23 mouse cellular contexts compared by ENCODE assay signal in the genomic region with DNA sequence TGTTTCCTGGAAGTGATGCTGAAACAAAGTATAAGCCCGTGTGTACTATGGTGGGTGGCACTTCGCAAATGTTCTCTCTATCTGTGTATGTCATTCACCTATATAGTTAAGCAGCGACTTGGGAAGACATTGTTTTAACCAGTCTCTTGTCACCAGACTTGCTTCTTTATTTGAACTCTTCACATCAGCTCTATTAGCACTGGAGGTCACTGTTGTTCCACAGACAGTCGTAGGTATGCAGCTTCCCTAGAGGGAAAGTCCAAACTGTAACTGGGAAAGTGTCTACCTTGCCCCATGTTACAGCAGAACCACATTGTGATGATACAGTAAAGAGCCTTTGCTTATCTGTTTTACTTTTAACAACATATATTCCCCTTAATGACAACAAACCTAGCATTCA.
DNase-seq lines count a peak whose midpoint lies in the region; ATAC-seq and TF ChIP-seq lines count a peak whose summit lies in the region.
"Had no signal": no experiment of that assay in that cellular context is flagged by ENCODE, and none has a peak within 500 bp of the region (broad histone marks: within the 10 kb centered on the region; RNA-seq: fewer than 3 reads in every experiment).

No protein-coding gene starts in this region.

- in situ Hi-C loops in Patski (cut with MboI; ENCODE audit: low pct_unique_long_range_greater_than_20kb), result no loop called here

- H3K9ac ChIP-seq in intestine, postnatal 0 days (ENCODE audit: low read depth, low read length), result no peak overlapping the region
- no peak overlapping the region for H3K9ac ChIP-seq in intestine, embryonic 16.5 days (ENCODE audit: low read depth, low read length)
- H3K9ac ChIP-seq in midbrain, embryonic 14.5 days (replicated peaks; ENCODE audit: low read length), result no peak overlapping the region
- H3K9ac ChIP-seq in midbrain, embryonic 13.5 days (replicated peaks), result no peak overlapping the region
- H3K9ac ChIP-seq: embryonic facial prominence, embryonic 15.5 days; forebrain, embryonic 15.5 days; heart, embryonic 12.5 days; hindbrain, embryonic 12.5 days; limb, embryonic 15.5 days; liver, embryonic 15.5 days had no signal

- H3K36me3 ChIP-seq in intestine, postnatal 0 days (ENCODE audit: control insufficient read depth, insufficient read depth), result no peaks in the 10 kb centered on the region
- no peaks in the 10 kb centered on the region for H3K36me3 ChIP-seq in intestine, embryonic 16.5 days (ENCODE audit: control insufficient read depth, insufficient read depth, low read length)
- H3K36me3 ChIP-seq in midbrain, embryonic 14.5 days (ENCODE audit: control insufficient read depth, insufficient read depth, low read length), result no peaks in the 10 kb centered on the region
- H3K36me3 ChIP-seq in midbrain, embryonic 13.5 days, result no peaks in the 10 kb centered on the region
- H3K36me3 ChIP-seq: embryonic facial prominence, embryonic 15.5 days; forebrain, embryonic 15.5 days; heart, embryonic 12.5 days; hindbrain, embryonic 12.5 days; limb, embryonic 15.5 days; liver, embryonic 15.5 days had no signal

- CTCF ChIA-PET in Patski (lab: Charles Lee), result interaction anchor here (1.1 to 1.3 kb wide), 2 partner anchors 251 to 253 kb away, joined by 3 to 4 read pairs; no protein-coding TSS in a partner anchor

- H3K9me3 ChIP-seq in intestine, postnatal 0 days (ENCODE audit: control insufficient read depth), result no peaks in the 10 kb centered on the region
- no peaks in the 10 kb centered on the region for H3K9me3 ChIP-seq in intestine, embryonic 16.5 days (ENCODE audit: control insufficient read depth, low read length)
- H3K9me3 ChIP-seq in midbrain, embryonic 14.5 days (ENCODE audit: control insufficient read depth, low read length), result no peaks in the 10 kb centered on the region
- no peaks in the 10 kb centered on the region for H3K9me3 ChIP-seq in midbrain, embryonic 13.5 days
- H3K9me3 ChIP-seq: embryonic facial prominence, embryonic 15.5 days; forebrain, embryonic 15.5 days; heart, embryonic 12.5 days; hindbrain, embryonic 12.5 days; limb, embryonic 15.5 days; liver, embryonic 15.5 days had no signal

- WGBS in intestine, postnatal 0 days, result 73% methylated on average over 4 of the region's 4 CpGs
- WGBS in intestine, embryonic 16.5 days, result 76% methylated on average over 4 of the region's 4 CpGs
- WGBS in midbrain, embryonic 14.5 days, result 78% methylated on average over 4 of the region's 4 CpGs
- 86% methylated on average over 4 of the region's 4 CpGs for WGBS in midbrain, embryonic 13.5 days

- no peaks in the 10 kb centered on the region for H3K4me1 ChIP-seq in intestine, postnatal 0 days (replicated peaks; ENCODE audit: control insufficient read depth, insufficient read depth, low read length)
- H3K4me1 ChIP-seq in intestine, embryonic 16.5 days (ENCODE audit: control insufficient read depth, insufficient read depth, low read length), result no peaks in the 10 kb centered on the region
- no peaks in the 10 kb centered on the region for H3K4me1 ChIP-seq in midbrain, embryonic 14.5 days (ENCODE audit: control insufficient read depth, insufficient read depth, low read length)
- no peaks in the 10 kb centered on the region; the same call in 1 of the 2 replicates for H3K4me1 ChIP-seq in midbrain, embryonic 13.5 days (replicated peaks)
- H3K4me1 ChIP-seq: embryonic facial prominence, embryonic 15.5 days; forebrain, embryonic 15.5 days; hindbrain, embryonic 12.5 days; limb, embryonic 15.5 days; liver, embryonic 15.5 days had no signal

- no peak overlapping the region for H3K4me2 ChIP-seq in intestine, postnatal 0 days (replicated peaks; ENCODE audit: low read depth)
- H3K4me2 ChIP-seq in intestine, embryonic 16.5 days (ENCODE audit: low read depth, low read length), result no peak overlapping the region
- no peak overlapping the region for H3K4me2 ChIP-seq in midbrain, embryonic 14.5 days (ENCODE audit: low read length)
- no peak overlapping the region for H3K4me2 ChIP-seq in midbrain, embryonic 13.5 days (replicated peaks)
- H3K4me2 ChIP-seq: embryonic facial prominence, embryonic 15.5 days; forebrain, embryonic 15.5 days; heart, embryonic 12.5 days; hindbrain, embryonic 12.5 days; limb, embryonic 15.5 days; liver, embryonic 15.5 days had no signal

- no peak overlapping the region for H3K27ac ChIP-seq in intestine, postnatal 0 days (ENCODE audit: low read depth, low read length)
- no peak overlapping the region for H3K27ac ChIP-seq in intestine, embryonic 16.5 days (ENCODE audit: low read length)
- no peak overlapping the region for H3K27ac ChIP-seq in midbrain, embryonic 14.5 days (replicated peaks; ENCODE audit: low read depth, low read length)
- H3K27ac ChIP-seq in midbrain, embryonic 13.5 days, result no peak overlapping the region
- H3K27ac ChIP-seq: embryonic facial prominence, embryonic 15.5 days; forebrain, embryonic 15.5 days; hindbrain, embryonic 12.5 days; limb, embryonic 15.5 days; liver, embryonic 15.5 days had no signal

- no peak overlapping the region for H3K4me3 ChIP-seq in intestine, postnatal 0 days (ENCODE audit: low read depth, low read length)
- no peak overlapping the region for H3K4me3 ChIP-seq in intestine, embryonic 16.5 days (ENCODE audit: low read length)
- H3K4me3 ChIP-seq in midbrain, embryonic 14.5 days (replicated peaks; ENCODE audit: low read depth, low read length), result no peak overlapping the region
- no peak overlapping the region for H3K4me3 ChIP-seq in midbrain, embryonic 13.5 days (replicated peaks)
- H3K4me3 ChIP-seq: embryonic facial prominence, embryonic 15.5 days; forebrain, embryonic 15.5 days; heart, embryonic 12.5 days; hindbrain, embryonic 12.5 days; limb, embryonic 15.5 days; liver, embryonic 15.5 days had no signal

- DNase-seq in kidney, postnatal 36 days, result peak; percentile 9 to 16
- DNase-seq in kidney, adult 11 months, result no peak
- peak; percentile 25 for DNase-seq in midbrain, embryonic 14.5 days
- DNase-seq in Patski (ENCODE audit: low read depth, low spot score), result no peak
- no peak for DNase-seq in thymus, postnatal 25 days
- DNase-seq: adrenal gland, postnatal 25 days; cerebellum, adult 8-10 months; cerebellum, postnatal 36 days; gastrocnemius, postnatal 10 days; heart, adult 18-20 months; heart, postnatal 14 days; left cerebral cortex, postnatal 4 days; lung, postnatal 10 days; right cerebral cortex, postnatal 14 days had no signal

- no peaks in the 10 kb centered on the region for H3K27me3 ChIP-seq in intestine, postnatal 0 days (replicated peaks; ENCODE audit: control insufficient read depth, insufficient read depth, low read length)
- H3K27me3 ChIP-seq in intestine, embryonic 16.5 days (replicated peaks; ENCODE audit: control insufficient read depth, insufficient read depth, low read length), result no peaks in the 10 kb centered on the region
- no peaks in the 10 kb centered on the region for H3K27me3 ChIP-seq in midbrain, embryonic 14.5 days (ENCODE audit: control insufficient read depth, insufficient read depth, low read length)
- no peaks in the 10 kb centered on the region for H3K27me3 ChIP-seq in midbrain, embryonic 13.5 days
- H3K27me3 ChIP-seq in Patski, result no peaks in the 10 kb centered on the region
- H3K27me3 ChIP-seq: embryonic facial prominence, embryonic 15.5 days; forebrain, embryonic 15.5 days; heart, embryonic 12.5 days; hindbrain, embryonic 12.5 days; limb, embryonic 15.5 days; liver, embryonic 15.5 days had no signal

- POLR2A ChIA-PET in Patski (lab: Charles Lee), result no interaction called here

- peak; percentile 43 for TF ChIP-seq CTCF in intestine, postnatal 0 days (IDR thresholded peaks at IDR 0.05; ENCODE audit: low read depth)
- peak; percentile 50 for TF ChIP-seq CTCF in Patski (IDR thresholded peaks at IDR 0.05)

- ATAC-seq in intestine, postnatal 0 days, result no peak
- no peak for ATAC-seq in intestine, embryonic 16.5 days
- no peak for ATAC-seq in midbrain, embryonic 14.5 days (ENCODE audit: low FRiP score, low TSS enrichment)
- ATAC-seq in midbrain, embryonic 13.5 days, result no peak
- ATAC-seq in Patski, result no peak
- ATAC-seq: forebrain, embryonic 15.5 days had no signal

Comparison
In these comparisons a context has a peak if more than half of its experiments do, and no peak if none do; other contexts are left out.
1. DNase-seq: peak in kidney, postnatal 36 days (2 of 2) and midbrain, embryonic 14.5 days (single experiment); none in kidney, adult 11 months (single experiment), Patski (single experiment) and thymus, postnatal 25 days (single experiment).